Mouse (Mus musculus): ENCODE measurements at regions not wholly inside any gene's neighbourhood (a gene's known extent, or its start where the extent isn't known, plus 50 kb on each side); places are given as distances from the start of the nearest gene placed in this dataset.
A peak's percentile ranks its signal among the peaks of the same experiment; 100 is the strongest.

GRCm38 (mm10) chr8:33981629-33982028, 129.9 kb downstream of the Gm10131 start:
- no peaks in the 10 kb centered on the region for H3K9me3 ChIP-seq (ENCODE audit: control insufficient read depth, low read length)
- WGBS (ENCODE audit: insufficient replicate concordance) = 47% methylated on average over 4 of the region's 4 CpGs
- no peak for ATAC-seq (ENCODE audit: insufficient read depth)

GRCm38 (mm10) chr8:33980999-33981398, 130.5 kb downstream of the Gm10131 start:
- DNase-seq (ENCODE audit: low read depth in 3 of 3, low spot score in 3 of 3) (no peak), ATAC-seq (ENCODE audit: insufficient read depth) (0 out of 2 replicates have a peak, but pooled peaks have one; percentile 43)
- H3K4me2 ChIP-seq (ENCODE audit: low read depth) = no peak overlapping the region
- peaks cover 0 to 11% of the 10 kb centered on the region in 2 experiments; a peak in 2 of 4 replicates for H3K4me1 ChIP-seq (replicated peaks; ENCODE audit: control insufficient read depth in 2 of 2, insufficient read depth in 2 of 2, low read length in 1 of 2)
- no peak overlapping the region for H3K9ac ChIP-seq (replicated peaks)
- no peaks in the 10 kb centered on the region for H3K27me3 ChIP-seq (ENCODE audit: control insufficient read depth, insufficient read depth, low read length)
- no peaks in the 10 kb centered on the region for H3K36me3 ChIP-seq (replicated peaks; ENCODE audit: control insufficient read depth, insufficient read depth, low read depth)
- no peaks in the 10 kb centered on the region for H3K9me3 ChIP-seq (ENCODE audit: control insufficient read depth, low read length)
- H3K27ac ChIP-seq = no peak overlapping the region
- TF ChIP-seq CTCF (IDR thresholded peaks at IDR 0.05; ENCODE audit: low read depth) (no peak), EP300 (IDR thresholded peaks at IDR 0.05; ENCODE audit: low read depth) (no peak)
- 51% methylated on average over 7 of the region's 7 CpGs for WGBS (ENCODE audit: insufficient replicate concordance)
- H3K4me3 ChIP-seq (ENCODE audit: insufficient read depth in 1 of 2, low read depth in 2 of 2, low read length in 2 of 2) = no peak overlapping the region

More at GRCm38 (mm10) chr8:33981629-33982028, 129.9 kb downstream of the Gm10131 start:
- TF ChIP-seq CTCF (IDR thresholded peaks at IDR 0.05; ENCODE audit: low read depth) = peak; percentile 56
- no peak for TF ChIP-seq EP300 (IDR thresholded peaks at IDR 0.05; ENCODE audit: low read depth)
- Histone ChIP-seq H3K4me2 (ENCODE audit: low read depth) (no peak overlapping the region), H3K4me3 (ENCODE audit: insufficient read depth in 1 of 2, low read depth in 2 of 2, low read length in 2 of 2) (no peak overlapping the region), H3K9ac (replicated peaks) (no peak overlapping the region), H3K36me3 (replicated peaks; ENCODE audit: control insufficient read depth, insufficient read depth, low read depth) (no peaks in the 10 kb centered on the region), H3K27me3 (ENCODE audit: control insufficient read depth, insufficient read depth, low read length) (no peaks in the 10 kb centered on the region), H3K27ac (no peak overlapping the region), H3K4me1 (replicated peaks; ENCODE audit: control insufficient read depth in 2 of 2, insufficient read depth in 2 of 2, low read length in 1 of 2) (peaks cover 0 to 15% of the 10 kb centered on the region in 2 experiments; a peak in 2 of 4 replicates)
- no peak for DNase-seq (ENCODE audit: low read depth in 3 of 3, low spot score in 3 of 3)
